Mouse (Mus musculus) embryonic facial prominence, embryonic 11.5 days (tissue): ENCODE measurements around the gene Sacs. TPM values are rescaled to one million over a fixed set of nuclear protein-coding genes. Genes with fewer than 3 reads are reported as not detected.

Source experiments
- ATAC-seq: fragments of 200-750 bp; cut with Nextera tagmentation; replicated peaks from 2 replicates; pipeline ENCODE4 v1.8.0; 2017; ENCODE audit warnings: low read depth; ENCODE audit not compliant: insufficient number of reproducible peaks, low FRiP score, low TSS enrichment
- DNase-seq: peaks from one replicate; pipeline ENCODE4 v3.0.0-alpha.2; 2015; ENCODE audit warnings: low spot score
- H3K27ac ChIP-seq: fragments of 300-500 bp; sonication (generic); replicated peaks from 2 replicates; pipeline ENCODE4 v1.5.1; 2014; ENCODE audit warnings: mild to moderate bottlenecking, low read depth, low read length, control low read depth
- H3K27me3 ChIP-seq: fragments of 300-500 bp; sonication (generic); 2 replicates; pipeline ENCODE4 v1.6.1; 2014; ENCODE audit warnings: mild to moderate bottlenecking, low read length, moderate library complexity, mixed read lengths; ENCODE audit not compliant: control insufficient read depth, insufficient read depth
- H3K36me3 ChIP-seq: fragments of 300-500 bp; sonication (generic); replicated peaks from 2 replicates; pipeline ENCODE4 v1.6.1; 2014; ENCODE audit warnings: low read depth, mild to moderate bottlenecking, low read length, moderate library complexity, mixed read lengths; ENCODE audit not compliant: control insufficient read depth, insufficient read depth
- H3K4me1 ChIP-seq: fragments of 300-500 bp; sonication (generic); 2 replicates; pipeline ENCODE4 v1.6.1; 2014; ENCODE audit warnings: low read length, mixed read lengths; ENCODE audit not compliant: control insufficient read depth, insufficient read depth
- H3K4me2 ChIP-seq: fragments of 300-500 bp; sonication (generic); 2 replicates; pipeline ENCODE4 v1.6.1; 2014; ENCODE audit warnings: low read depth, mild to moderate bottlenecking, control low read depth, low read length, moderate library complexity
- H3K4me3 ChIP-seq: fragments of 300-500 bp; sonication (generic); 2 replicates; pipeline ENCODE4 v1.5.1; 2014; ENCODE audit warnings: low read depth, low read length, control low read depth
- H3K9ac ChIP-seq: fragments of 300-500 bp; sonication (generic); replicated peaks from 2 replicates; pipeline ENCODE4 v1.6.1; 2014; ENCODE audit warnings: mild to moderate bottlenecking, control low read depth, low read length
- H3K9me3 ChIP-seq: fragments of 300-500 bp; sonication (generic); replicated peaks from 2 replicates; pipeline ENCODE4 v1.6.1; 2016; ENCODE audit warnings: mild to moderate bottlenecking, low read length, inconsistent platforms, mixed read lengths; ENCODE audit not compliant: control insufficient read depth
- WGBS: fragments of 180-500 bp; shearing (Covaris S2); extraction: QIAGEN DNeasy Blood & Tissue Kit; methylation state at CpG from one replicate; pipeline ENCODE4 v1.1.7; 2014; 5-methylcytosine and 5-hydroxymethylcytosine counted together
- polyA plus RNA-seq: library from polyadenylated mRNA; unstranded; fragments of >200 nt; fragmentation: Nextera tagmentation; extraction: Ambion mirVana; gene quantifications from 2 replicates; pipeline ENCODE4 v1.2.1, GENCODE M21; 2014

Gene Sacs
- 3.0 and 3.1 TPM in 2 replicates for polyA plus RNA-seq

DNA sequence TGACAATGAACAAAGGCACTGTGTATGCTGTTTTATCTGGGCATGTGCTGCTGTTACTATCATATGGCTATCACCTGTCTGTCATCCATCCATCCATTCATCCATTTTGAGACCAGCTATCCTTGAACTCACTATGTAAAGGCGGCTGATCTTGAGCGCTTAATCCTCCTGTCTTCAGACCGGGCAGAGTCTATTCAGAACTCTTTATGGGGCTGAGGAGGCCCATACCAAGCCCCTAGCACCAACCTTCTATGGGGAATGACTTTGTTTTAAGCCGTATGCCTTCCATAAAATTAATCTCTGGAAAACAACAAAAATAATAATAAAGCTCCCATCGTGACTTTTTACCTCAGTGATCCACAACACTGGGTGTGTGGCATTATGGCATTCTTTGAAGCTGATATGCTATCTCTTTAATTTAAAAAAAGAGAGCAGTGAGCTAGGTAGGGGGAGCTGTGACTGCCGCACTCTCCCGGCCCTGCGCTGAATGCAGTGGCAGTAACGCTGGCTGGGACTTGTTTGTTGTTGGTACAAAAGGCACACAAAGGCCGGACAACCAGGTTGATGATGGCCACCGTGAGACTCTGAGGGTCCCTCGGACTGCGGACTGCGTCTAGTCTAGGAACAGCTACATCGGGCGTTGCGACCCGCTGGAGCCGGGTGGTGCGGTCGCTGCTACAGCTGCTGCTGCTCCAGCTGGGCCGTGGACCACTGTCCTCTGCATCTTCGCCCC is at the start of gene Sacs:
Gene Sacs (plus strand): TSS at position 464 of the 733 bp plus-strand sequence.
- DNase-seq, result peak; percentile 51
- no peak for ATAC-seq
- peak within 1 kb of the TSS; percentile 63 for H3K9ac ChIP-seq

DNA sequence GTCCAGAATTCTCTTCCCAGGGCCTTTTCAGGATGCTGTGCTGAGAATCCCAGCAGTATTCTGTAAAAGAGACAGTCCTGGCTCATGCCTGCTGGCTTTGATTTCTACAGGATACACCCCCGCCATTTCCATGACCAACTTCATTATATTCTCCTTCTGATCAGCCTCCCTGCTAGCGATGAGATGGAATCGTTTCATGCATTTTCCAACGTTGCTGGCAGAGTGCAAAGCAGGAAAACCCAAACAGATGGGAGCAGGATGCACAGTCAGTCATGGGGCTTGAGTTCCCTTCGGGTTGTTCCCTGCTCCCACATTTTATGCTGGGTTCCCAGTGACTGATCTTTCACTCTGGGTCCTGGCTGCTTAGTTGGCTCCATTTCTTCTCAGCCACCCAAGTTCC is 47.3 kb upstream of the Sacs start:
- Histone ChIP-seq H3K4me2 (no peak overlapping the region), H3K27ac (no peak overlapping the region), H3K36me3 (no peaks in the 10 kb centered on the region), H3K4me3 (no peak overlapping the region), H3K9ac (no peak overlapping the region), H3K4me1 (no peaks in the 10 kb centered on the region), H3K9me3 (no peaks in the 10 kb centered on the region), H3K27me3 (no peaks in the 10 kb centered on the region)
- ATAC-seq, result no peak
- WGBS, result 75% methylated on average over 5 of the region's 5 CpGs
- DNase-seq, result no peak

More for the DNA sequence above, at the start of gene Sacs:
- WGBS, result 5% methylated on average over 23 of the region's 23 CpGs
- Histone ChIP-seq H3K36me3 (no peaks in the 10 kb centered on the region), H3K4me1 (no peaks in the 10 kb centered on the region), H3K27ac (no peak within 1 kb of the TSS), H3K4me3 (peak within 1 kb of the TSS; percentile 33), H3K9me3 (no peaks in the 10 kb centered on the region), H3K4me2 (peak within 1 kb of the TSS; percentile 63), H3K27me3 (peaks cover 6% of the 10 kb centered on the region; the same call in 1 of the 2 replicates)

- DNase-seq (no peak), ATAC-seq (no peak)
- no peak overlapping the region for H3K9ac ChIP-seq
- H3K27ac ChIP-seq, result no peak overlapping the region
- H3K4me1 ChIP-seq, result no peaks in the 10 kb centered on the region
- WGBS, result 92% methylated on average over 3 of the region's 3 CpGs
- no peaks in the 10 kb centered on the region for H3K9me3 ChIP-seq
- no peak overlapping the region for H3K4me3 ChIP-seq
- no peaks in the 10 kb centered on the region for H3K36me3 ChIP-seq
- no peak overlapping the region for H3K4me2 ChIP-seq
- no peaks in the 10 kb centered on the region for H3K27me3 ChIP-seq
Measured at GRCm38 (mm10) chr14:61092073-61092472, 46.2 kb upstream of the Sacs start.

DNA sequence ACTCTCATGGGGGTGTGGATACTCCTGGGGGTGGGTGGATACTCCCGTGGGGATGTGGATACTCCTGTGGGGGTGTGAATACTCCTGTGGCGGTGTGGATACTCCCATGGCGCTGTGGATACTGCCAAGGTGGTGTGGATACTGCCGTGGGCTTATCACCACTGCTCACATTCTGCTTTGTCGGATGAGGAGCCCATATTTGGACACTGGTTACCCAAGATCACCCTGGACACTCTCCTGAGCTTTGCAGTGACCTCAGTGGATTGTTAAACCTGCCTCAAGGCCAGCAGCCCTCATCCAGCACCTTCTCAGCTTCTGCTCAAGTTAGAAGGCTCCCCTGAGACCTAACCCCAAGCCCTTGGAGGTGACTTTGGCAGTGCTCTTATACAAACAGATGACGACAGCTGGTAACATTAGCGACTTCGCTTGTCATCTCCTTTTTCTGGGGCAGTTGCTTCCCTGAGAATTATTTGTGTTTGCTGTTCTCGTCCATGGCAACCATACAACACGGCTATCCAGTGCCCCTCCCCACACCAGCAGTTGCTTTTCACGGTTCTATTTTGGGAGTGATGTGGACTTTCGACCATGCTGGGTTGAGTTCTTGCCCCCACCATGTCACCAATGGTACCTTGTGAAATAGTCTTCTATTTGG is 40.2 kb upstream of the Sacs start:
- Histone ChIP-seq H3K9ac (no peak overlapping the region), H3K27ac (no peak overlapping the region), H3K4me1 (no peaks in the 10 kb centered on the region), H3K4me3 (no peak overlapping the region), H3K36me3 (no peaks in the 10 kb centered on the region), H3K27me3 (no peaks in the 10 kb centered on the region), H3K4me2 (no peak overlapping the region), H3K9me3 (no peaks in the 10 kb centered on the region)
- ATAC-seq, result no peak
- no peak for DNase-seq
- 79% methylated on average over 12 of the region's 12 CpGs for WGBS

- Histone ChIP-seq H3K9ac (no peak overlapping the region), H3K27me3 (no peaks in the 10 kb centered on the region), H3K4me1 (no peaks in the 10 kb centered on the region), H3K4me2 (no peak overlapping the region), H3K27ac (no peak overlapping the region), H3K9me3 (no peaks in the 10 kb centered on the region), H3K4me3 (no peak overlapping the region), H3K36me3 (no peaks in the 10 kb centered on the region)
- no peak for DNase-seq
- WGBS, result 90% methylated on average over 6 of the region's 6 CpGs
- ATAC-seq, result no peak
Measured at GRCm38 (mm10) chr14:61100736-61101135, 37.5 kb upstream of the Sacs start.

- no peak for DNase-seq
- Histone ChIP-seq H3K27me3 (no peaks in the 10 kb centered on the region), H3K9me3 (no peaks in the 10 kb centered on the region), H3K4me2 (no peak overlapping the region), H3K4me3 (no peak overlapping the region), H3K27ac (no peak overlapping the region), H3K4me1 (no peaks in the 10 kb centered on the region), H3K36me3 (no peaks in the 10 kb centered on the region), H3K9ac (no peak overlapping the region)
- WGBS, result 82% methylated on average over 8 of the region's 8 CpGs
- ATAC-seq, result no peak
Measured at GRCm38 (mm10) chr14:61106404-61106803, 31.9 kb upstream of the Sacs start.

DNA sequence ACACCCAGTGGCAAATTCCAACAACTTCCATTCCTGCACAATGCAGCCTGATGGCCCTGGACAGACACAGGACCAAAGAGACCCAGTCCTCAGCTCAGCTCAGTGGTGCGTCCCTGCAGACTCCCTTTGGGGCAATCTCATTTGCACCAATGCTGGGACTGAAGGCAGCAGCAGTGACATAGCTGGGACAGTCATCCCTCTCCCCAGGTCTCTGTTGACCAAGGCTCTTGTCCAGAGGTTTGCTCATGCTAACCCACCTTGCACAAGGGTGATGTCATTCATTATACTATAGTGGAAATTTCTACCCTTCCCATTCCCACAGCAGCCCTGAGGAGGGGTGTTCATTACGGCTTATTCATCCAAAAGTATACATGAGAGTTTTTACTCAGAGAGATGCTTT is 29.6 kb upstream of the Sacs start:
- 83% methylated on average over 2 of the region's 2 CpGs for WGBS
- Histone ChIP-seq H3K9ac (no peak overlapping the region), H3K4me2 (no peak overlapping the region), H3K4me3 (no peak overlapping the region), H3K36me3 (no peaks in the 10 kb centered on the region), H3K27ac (no peak overlapping the region), H3K27me3 (no peaks in the 10 kb centered on the region), H3K9me3 (no peaks in the 10 kb centered on the region), H3K4me1 (no peaks in the 10 kb centered on the region)
- no peak for DNase-seq
- no peak for ATAC-seq

DNA sequence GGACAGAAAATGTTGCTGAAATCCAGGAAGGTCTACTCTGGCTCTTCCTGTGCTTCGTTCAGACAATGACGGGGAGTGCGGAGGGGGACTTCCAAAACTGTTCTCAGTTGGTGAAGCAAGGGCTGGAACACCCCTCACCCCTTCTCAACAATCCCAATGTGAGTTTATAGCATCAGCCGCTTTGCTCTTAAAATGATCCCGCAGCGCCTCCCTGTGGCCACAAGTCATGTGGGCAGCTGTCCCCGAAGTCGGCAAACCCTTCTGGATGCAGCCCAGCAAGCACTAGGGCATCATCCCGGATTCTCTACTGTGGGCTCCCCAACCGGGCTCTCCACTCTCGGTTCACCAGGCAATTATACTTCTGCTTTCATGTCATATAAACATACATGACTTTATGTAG is 25.9 kb upstream of the Sacs start:
- peak; percentile 87 for DNase-seq
- WGBS, result 2% methylated on average over 11 of the region's 11 CpGs
- H3K4me2 ChIP-seq, result no peak overlapping the region

More for the DNA sequence above, 25.9 kb upstream of the Sacs start:
- no peak overlapping the region for H3K9ac ChIP-seq
- H3K27me3 ChIP-seq, result no peaks in the 10 kb centered on the region
- H3K27ac ChIP-seq, result no peak overlapping the region
- no peak overlapping the region for H3K4me3 ChIP-seq
- H3K9me3 ChIP-seq, result no peaks in the 10 kb centered on the region
- ATAC-seq, result no peak
- H3K4me1 ChIP-seq, result no peaks in the 10 kb centered on the region
- no peaks in the 10 kb centered on the region for H3K36me3 ChIP-seq
